Comparison of ENCODE assay signal across 18 mouse cellular contexts in genomic region chr11:53559980-53560379, GRCm38 (mm10). TPM values are rescaled to one million over a fixed set of nuclear protein-coding genes. Genes with fewer than 3 reads are reported as not detected.
"Had no signal": no experiment of that assay in that cellular context is flagged by ENCODE, and none has a peak within 500 bp of the region (broad histone marks: within the 10 kb centered on the region; RNA-seq: fewer than 3 reads in every experiment).

No protein-coding gene starts in this region.

RNA-seq across cellular contexts. Expression of gene Il4, which starts 58.5 kb away (rescaled TPM):
- total RNA-seq: heart, postnatal 10 days; heart, postnatal 14 days; heart, postnatal 25 days; heart, postnatal 36 days; heart, postnatal 4 days; hindbrain, postnatal 0 days; layer of hippocampus, adult 18-20 months; layer of hippocampus, adult 2 months; layer of hippocampus, adult 8-10 months; layer of hippocampus, postnatal 10 days; layer of hippocampus, postnatal 14 days; layer of hippocampus, postnatal 25 days; layer of hippocampus, postnatal 36 days; left cerebral cortex, adult 18-20 months; left cerebral cortex, adult 2 months had no signal
- polyA plus RNA-seq: heart, postnatal 0 days; kidney, adult 2 months; large intestine, adult 2 months had no signal
